Mouse (Mus musculus): Measurements from ENCODE around the gene Cped1. TPM values are rescaled to one million over a fixed set of nuclear protein-coding genes. Genes with fewer than 3 reads are reported as not detected.
A peak's percentile ranks its signal among the peaks of the same experiment; 100 is the strongest.

Gene Cped1
- polyA plus RNA-seq, 1 experiment from 2014 or later = 74.8 TPM

- DNase-seq (ENCODE audit: low spot score) = no peak
- H3K27me3 ChIP-seq (ENCODE audit: control insufficient read depth, insufficient read depth, low read length) = no peaks in the 10 kb centered on the region
- no peak overlapping the region for H3K9ac ChIP-seq (ENCODE audit: low read length)
- H3K4me3 ChIP-seq (ENCODE audit: low read depth, low read length) = no peak overlapping the region
- no peak overlapping the region for H3K4me2 ChIP-seq (ENCODE audit: low read depth, severe bottlenecking)
- H3K9me3 ChIP-seq (ENCODE audit: control insufficient read depth, low read length) = no peaks in the 10 kb centered on the region
- no peak for ATAC-seq (ENCODE audit: insufficient number of reproducible peaks, low FRiP score, low TSS enrichment, low read depth)
- 0 out of 2 replicates have a peak, but pooled peaks cover 4% of the 10 kb centered on the region for H3K4me1 ChIP-seq (ENCODE audit: control insufficient read depth, insufficient read depth, low read length)
- WGBS = 90% methylated on average over 3 of the region's 3 CpGs
- H3K27ac ChIP-seq (replicated peaks; ENCODE audit: low read depth, low read length) = no peak overlapping the region
- peaks cover 3% of the 10 kb centered on the region; the same call in 1 of the 2 replicates for H3K36me3 ChIP-seq (ENCODE audit: control insufficient read depth, insufficient read depth, low read length)
Observed at GRCm38 (mm10) chr6:22013394-22013793, 27.7 kb downstream of the Cped1 start.

GRCm38 (mm10) chr6:22014291-22014911 lies 28.7 kb downstream of the Cped1 start:
- H3K4me3 ChIP-seq (ENCODE audit: low read depth, low read length) = no peak overlapping the region
- H3K36me3 ChIP-seq (ENCODE audit: control insufficient read depth, insufficient read depth, low read length) = peaks cover 3% of the 10 kb centered on the region; the same call in 1 of the 2 replicates
- 95% methylated on average over 6 of the region's 6 CpGs for WGBS
- no peak overlapping the region for H3K9ac ChIP-seq (ENCODE audit: low read length)
- H3K4me2 ChIP-seq (ENCODE audit: low read depth, severe bottlenecking) = no peak overlapping the region
- peaks cover 9% of the 10 kb centered on the region; the same call in 1 of the 2 replicates for H3K4me1 ChIP-seq (ENCODE audit: control insufficient read depth, insufficient read depth, low read length)
- H3K9me3 ChIP-seq (ENCODE audit: control insufficient read depth, low read length) = no peaks in the 10 kb centered on the region
- ATAC-seq (ENCODE audit: insufficient number of reproducible peaks, low FRiP score, low TSS enrichment, low read depth) = peak; percentile 36; the same call in 1 of the 2 replicates
- DNase-seq (ENCODE audit: low spot score) = no peak
- no peaks in the 10 kb centered on the region for H3K27me3 ChIP-seq (ENCODE audit: control insufficient read depth, insufficient read depth, low read length)
- H3K27ac ChIP-seq (replicated peaks; ENCODE audit: low read depth, low read length) = no peak overlapping the region

GRCm38 (mm10) chr6:22017631-22018030 lies 31.9 kb downstream of the Cped1 start:
- ATAC-seq (ENCODE audit: insufficient number of reproducible peaks, low FRiP score, low TSS enrichment, low read depth) (no peak), DNase-seq (ENCODE audit: low spot score) (peak; percentile 15)
- H3K4me2 ChIP-seq (ENCODE audit: low read depth, severe bottlenecking) = no peak overlapping the region
- no peak overlapping the region for H3K9ac ChIP-seq (ENCODE audit: low read length)
- no peak overlapping the region for H3K4me3 ChIP-seq (ENCODE audit: low read depth, low read length)
- H3K27ac ChIP-seq (replicated peaks; ENCODE audit: low read depth, low read length) = no peak overlapping the region
- peaks cover 3% of the 10 kb centered on the region; the same call in 1 of the 2 replicates for H3K36me3 ChIP-seq (ENCODE audit: control insufficient read depth, insufficient read depth, low read length)
- no peaks in the 10 kb centered on the region for H3K27me3 ChIP-seq (ENCODE audit: control insufficient read depth, insufficient read depth, low read length)
- 68% methylated on average over 7 of the region's 7 CpGs for WGBS
- H3K9me3 ChIP-seq (ENCODE audit: control insufficient read depth, low read length) = no peaks in the 10 kb centered on the region
- peaks cover 11% of the 10 kb centered on the region; the same call in 1 of the 2 replicates for H3K4me1 ChIP-seq (ENCODE audit: control insufficient read depth, insufficient read depth, low read length)

GRCm38 (mm10) chr6:22018768-22019445 lies 33.2 kb downstream of the Cped1 start:
- peaks cover 3% of the 10 kb centered on the region; the same call in 1 of the 2 replicates for H3K36me3 ChIP-seq (ENCODE audit: control insufficient read depth, insufficient read depth, low read length)
- H3K4me2 ChIP-seq (ENCODE audit: low read depth, severe bottlenecking) = no peak overlapping the region
- ATAC-seq (ENCODE audit: insufficient number of reproducible peaks, low FRiP score, low TSS enrichment, low read depth) (no peak), DNase-seq (ENCODE audit: low spot score) (peak; percentile 16)
- H3K27me3 ChIP-seq (ENCODE audit: control insufficient read depth, insufficient read depth, low read length) = no peaks in the 10 kb centered on the region
- H3K27ac ChIP-seq (replicated peaks; ENCODE audit: low read depth, low read length) = no peak overlapping the region
- no peak overlapping the region for H3K9ac ChIP-seq (ENCODE audit: low read length)
- WGBS = 56% methylated on average over 8 of the region's 8 CpGs
- peaks cover 11% of the 10 kb centered on the region; the same call in 1 of the 2 replicates for H3K4me1 ChIP-seq (ENCODE audit: control insufficient read depth, insufficient read depth, low read length)
- H3K4me3 ChIP-seq (ENCODE audit: low read depth, low read length) = no peak overlapping the region
- H3K9me3 ChIP-seq (ENCODE audit: control insufficient read depth, low read length) = no peaks in the 10 kb centered on the region

- H3K27ac ChIP-seq (replicated peaks; ENCODE audit: low read depth, low read length) = no peak overlapping the region
Observed at GRCm38 (mm10) chr6:22019637-22020036, 33.9 kb downstream of the Cped1 start.

GRCm38 (mm10) chr6:22020696-22021095 lies 35.0 kb downstream of the Cped1 start:
- Histone ChIP-seq H3K27ac (replicated peaks; ENCODE audit: low read depth, low read length) (no peak overlapping the region), H3K4me1 (ENCODE audit: control insufficient read depth, insufficient read depth, low read length) (peaks cover 16% of the 10 kb centered on the region; the same call in 1 of the 2 replicates), H3K4me3 (ENCODE audit: low read depth, low read length) (no peak overlapping the region), H3K4me2 (ENCODE audit: low read depth, severe bottlenecking) (no peak overlapping the region), H3K36me3 (ENCODE audit: control insufficient read depth, insufficient read depth, low read length) (peaks cover 3% of the 10 kb centered on the region; the same call in 1 of the 2 replicates), H3K9me3 (ENCODE audit: control insufficient read depth, low read length) (no peaks in the 10 kb centered on the region), H3K27me3 (ENCODE audit: control insufficient read depth, insufficient read depth, low read length) (no peaks in the 10 kb centered on the region), H3K9ac (ENCODE audit: low read length) (no peak overlapping the region)
- DNase-seq (ENCODE audit: low spot score) (peak; percentile 9), ATAC-seq (ENCODE audit: insufficient number of reproducible peaks, low FRiP score, low TSS enrichment, low read depth) (no peak)
- 90% methylated on average over 5 of the region's 5 CpGs for WGBS

More at GRCm38 (mm10) chr6:22019637-22020036, 33.9 kb downstream of the Cped1 start:
- DNase-seq (ENCODE audit: low spot score) (no peak), ATAC-seq (ENCODE audit: insufficient number of reproducible peaks, low FRiP score, low TSS enrichment, low read depth) (no peak)
- no peaks in the 10 kb centered on the region for H3K27me3 ChIP-seq (ENCODE audit: control insufficient read depth, insufficient read depth, low read length)
- H3K4me2 ChIP-seq (ENCODE audit: low read depth, severe bottlenecking) = no peak overlapping the region
- H3K4me3 ChIP-seq (ENCODE audit: low read depth, low read length) = no peak overlapping the region
- H3K9me3 ChIP-seq (ENCODE audit: control insufficient read depth, low read length) = no peaks in the 10 kb centered on the region
- no peak overlapping the region for H3K9ac ChIP-seq (ENCODE audit: low read length)
- 36% methylated on average over 10 of the region's 10 CpGs for WGBS
- H3K36me3 ChIP-seq (ENCODE audit: control insufficient read depth, insufficient read depth, low read length) = peaks cover 3% of the 10 kb centered on the region; the same call in 1 of the 2 replicates
- peaks cover 16% of the 10 kb centered on the region; the same call in 1 of the 2 replicates for H3K4me1 ChIP-seq (ENCODE audit: control insufficient read depth, insufficient read depth, low read length)

GRCm38 (mm10) chr6:22021315-22021714 lies 35.6 kb downstream of the Cped1 start:
- no peak overlapping the region for H3K4me2 ChIP-seq (ENCODE audit: low read depth, severe bottlenecking)
- H3K36me3 ChIP-seq (ENCODE audit: control insufficient read depth, insufficient read depth, low read length) = peaks cover 3% of the 10 kb centered on the region; the same call in 1 of the 2 replicates
- H3K4me1 ChIP-seq (ENCODE audit: control insufficient read depth, insufficient read depth, low read length) = peaks cover 16% of the 10 kb centered on the region; the same call in 1 of the 2 replicates
- no peak overlapping the region for H3K4me3 ChIP-seq (ENCODE audit: low read depth, low read length)
- no peak overlapping the region for H3K27ac ChIP-seq (replicated peaks; ENCODE audit: low read depth, low read length)
- WGBS = 92% methylated on average over 3 of the region's 3 CpGs
- ATAC-seq (ENCODE audit: insufficient number of reproducible peaks, low FRiP score, low TSS enrichment, low read depth) = no peak
- H3K27me3 ChIP-seq (ENCODE audit: control insufficient read depth, insufficient read depth, low read length) = no peaks in the 10 kb centered on the region
- DNase-seq (ENCODE audit: low spot score) = peak; percentile 8
- no peaks in the 10 kb centered on the region for H3K9me3 ChIP-seq (ENCODE audit: control insufficient read depth, low read length)
- H3K9ac ChIP-seq (ENCODE audit: low read length) = no peak overlapping the region

- ATAC-seq (ENCODE audit: insufficient number of reproducible peaks, low FRiP score, low TSS enrichment, low read depth) = no peak
- no peaks in the 10 kb centered on the region for H3K27me3 ChIP-seq (ENCODE audit: control insufficient read depth, insufficient read depth, low read length)
- H3K36me3 ChIP-seq (ENCODE audit: control insufficient read depth, insufficient read depth, low read length) = no peaks in the 10 kb centered on the region
- peaks cover 15% of the 10 kb centered on the region for H3K4me1 ChIP-seq (ENCODE audit: control insufficient read depth, insufficient read depth, low read length)
- no peaks in the 10 kb centered on the region for H3K9me3 ChIP-seq (ENCODE audit: control insufficient read depth, low read length)
- no peak overlapping the region for H3K27ac ChIP-seq (replicated peaks; ENCODE audit: low read depth, low read length)
- no peak for DNase-seq (ENCODE audit: low spot score)
- H3K9ac ChIP-seq (ENCODE audit: low read length) = no peak overlapping the region
- no peak overlapping the region for H3K4me3 ChIP-seq (ENCODE audit: low read depth, low read length)
- no peak overlapping the region for H3K4me2 ChIP-seq (ENCODE audit: low read depth, severe bottlenecking)
- 78% methylated on average over 2 of the region's 2 CpGs for WGBS
Observed at GRCm38 (mm10) chr6:22024168-22024567, 38.5 kb downstream of the Cped1 start.

Data from limb, embryonic 11.5 days (tissue).